Comparison of ENCODE assay signal across 20 mouse cellular contexts in genomic region chr11:5176685-5177084, GRCm38 (mm10). TPM values are rescaled to one million over a fixed set of nuclear protein-coding genes. Genes with fewer than 3 reads are reported as not detected.
DNase-seq lines count a peak whose midpoint lies in the region; ATAC-seq and TF ChIP-seq lines count a peak whose summit lies in the region.
"Had no signal": no experiment of that assay in that cellular context is flagged by ENCODE, and none has a peak within 500 bp of the region (broad histone marks: within the 10 kb centered on the region; RNA-seq: fewer than 3 reads in every experiment).

No protein-coding gene starts in this region.

- no peak for ATAC-seq in hindbrain, embryonic 16.5 days
- ATAC-seq in granulocyte monocyte progenitor cell, adult 5-6 weeks (replicated peaks; ENCODE audit: poor library complexity, severe bottlenecking), result no peak
- ATAC-seq: forebrain, postnatal 0 days had no signal

- no peaks in the 10 kb centered on the region for H3K27me3 ChIP-seq in hindbrain, embryonic 10.5 days (ENCODE audit: insufficient read depth, poor library complexity, severe bottlenecking)
- no peaks in the 10 kb centered on the region for H3K27me3 ChIP-seq in hindbrain, embryonic 16.5 days (replicated peaks; ENCODE audit: control insufficient read depth, insufficient read depth, low read length)
- H3K27me3 ChIP-seq in spleen, adult 2 months (ENCODE audit: control insufficient read depth, insufficient read depth, low read length), result no peaks in the 10 kb centered on the region
- H3K27me3 ChIP-seq: kidney, embryonic 15.5 days; limb, embryonic 13.5 days; lung, embryonic 15.5 days; neural tube, embryonic 13.5 days had no signal

- no peak overlapping the region for H3K4me2 ChIP-seq in hindbrain, embryonic 16.5 days (ENCODE audit: low read length)
- H3K4me2 ChIP-seq: kidney, embryonic 15.5 days; limb, embryonic 13.5 days; lung, embryonic 15.5 days; neural tube, embryonic 13.5 days had no signal

- peaks cover 21% of the 10 kb centered on the region for H3K4me1 ChIP-seq in hindbrain, embryonic 10.5 days (replicated peaks)
- H3K4me1 ChIP-seq in hindbrain, embryonic 16.5 days (ENCODE audit: control insufficient read depth, insufficient read depth, low read depth, low read length), result no peaks in the 10 kb centered on the region
- H3K4me1 ChIP-seq in spleen, adult 2 months (ENCODE audit: control insufficient read depth, insufficient read depth, insufficient read length), result peaks cover 49% of the 10 kb centered on the region

- H3K4me3 ChIP-seq in hindbrain, embryonic 10.5 days, result no peak overlapping the region
- H3K4me3 ChIP-seq in hindbrain, embryonic 16.5 days (ENCODE audit: low read length), result no peak overlapping the region
- no peak overlapping the region for H3K4me3 ChIP-seq in spleen, adult 2 months (ENCODE audit: extremely low read depth, insufficient read depth, insufficient read length)
- H3K4me3 ChIP-seq in layer of hippocampus, adult 2 months, result no peak overlapping the region
- H3K4me3 ChIP-seq: erythroblast, embryonic 14.5 days; heart, embryonic 10.5 days; kidney, embryonic 15.5 days; limb, embryonic 13.5 days; lung, embryonic 15.5 days; neural tube, embryonic 13.5 days had no signal

- WGBS in hindbrain, embryonic 10.5 days, result 80% methylated on average over 8 of the region's 8 CpGs
- WGBS in hindbrain, embryonic 16.5 days, result 75% methylated on average over 8 of the region's 8 CpGs
- 49% methylated on average over 8 of the region's 8 CpGs for WGBS in spleen, adult 2 months

- DNase-seq in hindbrain, embryonic 10.5 days (ENCODE audit: low spot score), result no peak
- DNase-seq in spleen, adult 2 months (ENCODE audit: low read depth in 1 of 2, low spot score in 2 of 2), result peak in 1 of 2 experiments; percentile 32
- no peak for DNase-seq in spleen, adult 12 weeks (ENCODE audit: low spot score)
- peak; percentile 30 to 70 for DNase-seq in thymus, adult 18-20 months
- no peak for DNase-seq in adrenal gland, adult 8-10 months
- DNase-seq in layer of hippocampus, adult 2 months (ENCODE audit: low spot score in 2 of 2), result no peak
- DNase-seq: adrenal gland, postnatal 10 days; cerebellum, adult 2 months; forebrain, postnatal 0 days; gastrocnemius, postnatal 14 days; heart, postnatal 4 days had no signal

- H3K36me3 ChIP-seq in hindbrain, embryonic 10.5 days, result no peaks in the 10 kb centered on the region
- H3K36me3 ChIP-seq in hindbrain, embryonic 16.5 days (ENCODE audit: control insufficient read depth, insufficient read depth, low read length), result no peaks in the 10 kb centered on the region
- no peaks in the 10 kb centered on the region for H3K36me3 ChIP-seq in spleen, adult 2 months (ENCODE audit: control insufficient read depth, insufficient read depth, low read length)
- H3K36me3 ChIP-seq: heart, embryonic 10.5 days; kidney, embryonic 15.5 days; limb, embryonic 13.5 days; lung, embryonic 15.5 days; neural tube, embryonic 13.5 days had no signal

- 0 out of 2 replicates have a peak overlapping the region, but pooled peaks have one; percentile 6 for H3K27ac ChIP-seq in hindbrain, embryonic 10.5 days
- no peak overlapping the region for H3K27ac ChIP-seq in hindbrain, embryonic 16.5 days (ENCODE audit: low read depth, low read length)
- peak overlapping the region; percentile 85 for H3K27ac ChIP-seq in spleen, adult 2 months (ENCODE audit: insufficient read depth, low read length)
- H3K27ac ChIP-seq in layer of hippocampus, adult 2 months, result no peak overlapping the region
- H3K27ac ChIP-seq: kidney, embryonic 15.5 days; limb, embryonic 13.5 days; neural tube, embryonic 13.5 days; stomach, postnatal 0 days had no signal

- TF ChIP-seq CTCF in spleen, adult 2 months (IDR thresholded peaks at IDR 0.05; ENCODE audit: extremely low read depth, insufficient read depth, insufficient read length, insufficient replicate concordance), result no peak
- no peak for TF ChIP-seq CTCF in layer of hippocampus, adult 2 months (conservative IDR thresholded peaks at IDR 0.05)

- no peaks in the 10 kb centered on the region for H3K9me3 ChIP-seq in hindbrain, embryonic 10.5 days
- no peaks in the 10 kb centered on the region for H3K9me3 ChIP-seq in hindbrain, embryonic 16.5 days (ENCODE audit: control insufficient read depth, low read length)
- H3K9me3 ChIP-seq: heart, embryonic 10.5 days; kidney, embryonic 15.5 days; limb, embryonic 13.5 days; lung, embryonic 15.5 days; neural tube, embryonic 13.5 days had no signal

- no peak for TF ChIP-seq POLR2A in spleen, adult 2 months (IDR thresholded peaks at IDR 0.05; ENCODE audit: low read depth, low read length)

- no peak overlapping the region for H3K9ac ChIP-seq in hindbrain, embryonic 16.5 days (ENCODE audit: low read depth, low read length)
- H3K9ac ChIP-seq: forebrain, postnatal 0 days; kidney, embryonic 15.5 days; limb, embryonic 13.5 days; lung, embryonic 15.5 days; neural tube, embryonic 13.5 days had no signal

RNA-seq across cellular contexts. Expression of gene Emid1, which starts 24.6 kb away (rescaled TPM):
- 31.9 and 40.0 TPM in 2 replicates for polyA plus RNA-seq in hindbrain, embryonic 10.5 days (2016; fragmentation: Nextera tagmentation; extraction: Ambion mirVana)
- polyA plus RNA-seq in hindbrain, embryonic 16.5 days (2015; fragmentation: Nextera tagmentation; extraction: Ambion mirVana), result 15.8 and 18.2 TPM in 2 replicates
- polyA plus RNA-seq in spleen, adult 2 months (2012; rRNA removed), result 25.7 and 28.4 TPM in 2 replicates
- total RNA-seq in adrenal gland, adult 8-10 months (2022), result 1 to 10 TPM; 3.7 to 6.6 (median 3.9) TPM
- total RNA-seq in layer of hippocampus, adult 2 months (2021), result 1 to 10 TPM; 4.2 to 4.9 TPM
- 10.0 and 11.4 TPM in 2 replicates for total RNA-seq in granulocyte monocyte progenitor cell, adult 5-6 weeks (2014; fragmentation: Nextera tagmentation)
- total RNA-seq in granulocyte monocyte progenitor cell, adult 5-6 weeks (2017), result 5.1 and 7.9 TPM in 2 replicates

Comparison
In these comparisons a context has a peak if more than half of its experiments do, and no peak if none do; other contexts are left out.
1. H3K27ac ChIP-seq: peak in hindbrain, embryonic 10.5 days (single experiment) and spleen, adult 2 months (single experiment); none in hindbrain, embryonic 16.5 days (single experiment) and layer of hippocampus, adult 2 months (single experiment).
2. DNase-seq: peak in thymus, adult 18-20 months (2 of 2); none in hindbrain, embryonic 10.5 days (single experiment), spleen, adult 12 weeks (single experiment), adrenal gland, adult 8-10 months (single experiment) and layer of hippocampus, adult 2 months (0 of 2).